Mouse (Mus musculus) thymus, adult 18-20 months (tissue): ENCODE data around the gene Slit2.
"Not testable (repeated sequence)": the region's sequence is repeated elsewhere in the genome, so short reads cannot be mapped to it uniquely, and the experiment has no call there.

Experiments
- DNase-seq, 2 experiments: peaks; one replicate each; pipeline ENCODE4 v3.0.0; 2022; ENCODE audit warnings: mixed read lengths in 2 of 2

The Slit2 gene

DNA sequence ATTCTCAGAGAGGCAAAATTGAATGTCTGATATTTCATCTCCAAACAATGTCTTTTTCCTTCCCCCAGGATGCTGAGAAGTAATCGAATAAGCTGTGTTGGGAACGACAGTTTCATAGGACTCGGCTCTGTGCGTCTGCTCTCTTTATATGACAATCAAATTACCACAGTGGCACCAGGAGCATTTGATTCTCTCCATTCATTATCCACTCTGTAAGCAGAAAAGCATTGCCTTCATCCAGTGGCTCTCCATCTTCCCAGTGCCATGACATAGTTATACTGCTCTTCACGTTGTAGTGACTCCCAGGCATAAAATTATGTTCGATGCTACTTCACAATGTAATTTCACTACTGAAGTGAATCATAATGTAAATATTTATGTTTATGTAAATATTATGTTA lies 252.3 kb downstream of the Slit2 start:
- DNase-seq = no peak

DNA sequence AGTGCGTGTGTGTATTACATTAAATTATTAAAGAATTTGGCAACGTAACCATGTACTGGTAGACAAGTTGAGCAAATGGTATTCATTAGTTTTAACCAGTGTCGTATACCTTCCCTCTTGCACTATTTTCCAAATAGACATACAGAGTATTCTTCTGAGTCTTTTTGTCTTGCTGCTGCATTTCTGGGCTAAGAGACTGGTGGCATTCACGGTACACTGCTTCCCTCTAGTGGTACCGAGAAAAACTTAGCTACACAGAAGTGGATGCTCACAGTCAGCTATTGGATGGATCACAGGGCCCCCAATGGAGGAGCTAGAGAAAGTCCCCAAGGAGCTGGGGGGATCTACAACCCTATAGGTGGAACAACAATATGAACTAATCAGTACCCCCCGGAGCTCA lies 257.8 kb downstream of the Slit2 start:
- not testable (repeated sequence) for DNase-seq

DNA sequence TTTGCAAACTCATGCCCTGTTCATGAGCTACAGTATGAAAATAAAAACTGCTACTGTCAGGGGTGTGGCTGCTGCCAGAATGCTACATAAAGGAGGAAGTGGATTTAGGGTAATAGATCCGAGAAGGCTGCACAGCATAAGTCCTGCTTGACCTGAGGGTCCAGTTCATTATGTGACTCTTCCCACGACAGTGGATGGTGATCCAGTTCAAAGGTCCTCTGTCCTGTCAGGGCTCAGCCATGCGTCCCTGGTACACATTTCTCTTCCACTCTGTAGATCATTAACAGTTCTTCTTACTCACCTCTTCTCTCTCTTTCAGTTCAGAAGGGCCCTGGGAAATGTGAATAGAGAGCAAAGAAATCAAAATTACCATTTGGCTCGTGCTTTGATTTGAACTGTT lies 265.4 kb downstream of the Slit2 start:
- DNase-seq = no peak

GRCm38 (mm10) chr5:48277561-48277960 lies 294.6 kb downstream of the Slit2 start:
- DNase-seq = no peak

DNA sequence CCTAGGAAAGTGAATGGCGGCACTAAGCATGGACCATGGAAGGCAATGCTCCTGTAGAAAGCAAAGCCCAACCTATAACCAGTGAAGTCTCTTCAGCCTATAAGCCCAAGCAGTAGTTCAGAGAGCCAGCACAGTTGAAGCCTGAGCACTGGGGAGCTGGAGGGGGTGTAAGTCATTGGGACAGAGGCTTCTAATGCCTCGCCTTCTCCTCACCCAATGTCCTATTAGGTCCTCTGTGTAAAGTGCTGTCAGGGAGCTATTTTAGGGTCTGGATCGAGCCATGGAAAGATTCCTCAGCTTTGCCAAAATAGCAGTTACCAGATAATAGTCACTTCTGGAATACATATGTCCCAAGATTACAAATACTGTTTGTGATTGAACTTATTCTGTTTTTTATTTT lies 318.2 kb downstream of the Slit2 start:
- no peak for DNase-seq

DNA sequence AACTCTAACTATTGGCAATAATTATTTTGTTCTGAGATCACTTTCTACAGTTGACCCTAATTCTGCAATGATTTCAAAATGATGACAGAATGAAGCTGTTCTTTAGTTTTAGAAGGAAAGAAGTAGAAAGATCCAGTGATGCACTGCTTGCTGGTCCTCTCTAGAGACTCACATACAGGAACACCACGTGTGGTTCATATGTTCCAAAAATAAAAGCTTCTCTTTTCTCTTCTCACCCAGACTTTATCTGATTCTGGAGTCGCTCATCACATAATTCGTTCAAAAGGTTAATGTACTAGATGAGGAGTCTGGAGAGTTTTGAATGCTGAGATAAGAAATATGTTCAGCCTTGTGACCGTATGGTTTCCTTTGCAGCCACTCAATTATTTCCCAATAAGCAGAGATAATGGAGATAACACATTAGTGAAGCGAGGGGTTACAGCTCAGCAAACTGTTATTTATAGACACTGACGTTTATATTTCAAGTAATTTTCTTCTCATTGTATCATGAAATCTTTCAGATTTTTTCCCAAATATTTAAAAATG lies 332.2 kb downstream of the Slit2 start:
- DNase-seq = no peak

DNA sequence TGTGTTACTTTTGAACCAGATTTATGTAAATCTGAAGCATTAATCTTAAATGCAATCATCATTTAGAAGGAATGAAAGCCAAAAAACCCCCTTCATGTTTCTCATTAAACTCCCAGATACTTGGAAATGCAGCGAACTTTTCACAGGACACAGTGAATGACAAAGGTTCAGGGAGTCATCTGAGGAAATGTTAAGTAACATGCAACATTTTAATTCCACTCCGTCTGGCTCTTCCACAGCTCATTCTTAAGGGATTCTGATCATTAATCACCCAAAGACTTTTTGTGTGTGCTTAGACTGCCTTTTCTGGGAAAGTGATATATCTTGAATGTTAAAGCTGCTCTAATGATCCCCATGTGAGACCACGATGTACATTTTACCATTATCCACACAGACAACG lies 337.7 kb downstream of the Slit2 start:
- DNase-seq = no peak

DNA sequence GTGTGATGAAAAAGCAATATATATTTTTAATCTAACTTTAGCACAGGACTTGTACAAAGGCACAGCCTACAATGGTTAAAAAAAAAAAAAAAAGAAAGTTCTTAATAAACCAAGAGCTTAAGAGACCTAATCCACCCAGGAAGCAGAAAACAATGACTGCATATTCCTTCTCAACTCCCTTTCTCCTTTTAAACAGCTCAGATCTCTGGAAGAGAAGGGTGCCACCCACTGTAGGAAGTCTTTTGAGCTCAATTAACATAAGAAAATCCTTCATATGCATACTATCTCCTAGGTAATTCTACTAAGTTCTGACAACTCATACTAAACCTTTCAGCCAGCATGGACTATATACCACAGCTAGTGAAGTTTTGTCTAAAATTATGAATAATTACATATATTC lies 343.3 kb downstream of the Slit2 start:
- no peak for DNase-seq

GRCm38 (mm10) chr5:48327652-48328051 lies 344.7 kb downstream of the Slit2 start, which contains the start of gene 5730480H06Rik:
TSS of gene 5730480H06Rik (plus strand) at chr5:48327952.
- no peak for DNase-seq

GRCm38 (mm10) chr5:48329751-48330150 lies 346.8 kb downstream of the Slit2 start:
- no peak for DNase-seq

DNA sequence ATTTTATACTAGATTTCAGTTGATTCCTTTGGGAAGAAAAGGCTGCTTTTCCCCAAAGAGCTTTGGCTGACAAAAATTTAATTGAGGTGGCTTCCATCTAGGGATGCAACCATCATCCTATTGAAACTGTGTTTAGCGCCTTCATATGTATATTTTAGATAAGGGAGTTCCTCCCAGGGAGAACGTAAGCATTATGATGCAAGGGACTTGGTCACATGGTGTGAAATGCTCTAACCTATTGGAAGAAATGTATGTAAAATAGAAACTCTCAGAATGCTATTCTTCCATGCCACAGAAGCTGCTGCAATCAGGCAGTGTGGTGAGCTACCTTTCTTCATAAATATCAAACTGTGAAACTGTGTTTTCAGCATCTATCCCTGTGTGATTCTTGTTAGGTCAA lies 347.9 kb downstream of the Slit2 start:
- no peak for DNase-seq

- no peak for DNase-seq
Observed at GRCm38 (mm10) chr5:48331441-48331840, 348.5 kb downstream of the Slit2 start.

DNA sequence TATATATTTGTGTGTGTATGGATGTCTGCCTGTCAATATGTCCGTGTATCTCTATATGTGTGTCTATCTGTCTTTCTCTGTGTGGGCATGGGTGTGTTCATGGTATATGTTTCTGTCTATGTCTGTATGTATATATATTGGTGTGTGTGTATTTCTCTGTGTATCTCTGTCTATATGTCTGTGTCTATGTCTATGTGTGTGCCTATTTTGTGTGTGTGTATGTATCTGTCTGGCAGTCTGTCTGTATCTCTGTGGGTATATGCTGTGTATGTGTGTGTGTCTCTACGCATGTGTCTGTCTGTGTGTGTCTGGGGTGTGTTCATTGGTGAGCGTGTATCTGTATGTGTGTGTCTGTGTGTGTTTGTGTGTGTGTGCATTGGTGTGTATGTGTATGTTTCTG lies 350.5 kb downstream of the Slit2 start:
- DNase-seq = no peak

DNA sequence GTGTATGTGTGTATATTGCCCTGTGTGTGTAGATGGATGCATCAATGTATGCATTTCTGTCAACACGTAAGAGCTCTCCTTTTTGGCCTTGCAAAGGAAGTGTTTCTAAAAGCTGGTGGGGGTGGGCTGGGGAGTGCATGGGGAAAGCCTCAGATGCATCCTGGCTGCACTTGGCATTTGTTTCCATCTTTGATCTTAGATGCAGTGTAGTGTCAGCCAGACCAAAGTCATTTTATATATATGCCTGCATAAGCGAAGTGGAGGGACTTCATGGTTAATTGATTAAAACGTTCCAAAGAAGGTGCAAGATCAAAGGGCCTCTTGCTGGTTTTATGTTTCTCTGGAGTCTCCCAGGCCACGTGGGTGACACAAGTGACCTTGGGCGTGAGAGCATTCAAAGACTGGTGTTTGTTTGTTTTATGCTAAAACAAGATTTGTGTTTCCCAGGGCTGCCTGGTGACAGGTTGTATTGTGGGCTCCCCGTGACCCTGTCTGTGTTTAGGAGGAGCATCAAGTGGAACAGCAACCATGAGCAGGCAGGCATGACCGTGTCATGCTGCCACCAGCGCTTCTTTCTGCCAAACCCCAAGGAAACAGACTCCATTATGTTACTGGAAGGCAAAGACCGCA lies 351.1 kb downstream of the Slit2 start:
- DNase-seq = no peak

GRCm38 (mm10) chr5:48340808-48341433 lies 358.0 kb downstream of the Slit2 start:
- DNase-seq = no peak

DNA sequence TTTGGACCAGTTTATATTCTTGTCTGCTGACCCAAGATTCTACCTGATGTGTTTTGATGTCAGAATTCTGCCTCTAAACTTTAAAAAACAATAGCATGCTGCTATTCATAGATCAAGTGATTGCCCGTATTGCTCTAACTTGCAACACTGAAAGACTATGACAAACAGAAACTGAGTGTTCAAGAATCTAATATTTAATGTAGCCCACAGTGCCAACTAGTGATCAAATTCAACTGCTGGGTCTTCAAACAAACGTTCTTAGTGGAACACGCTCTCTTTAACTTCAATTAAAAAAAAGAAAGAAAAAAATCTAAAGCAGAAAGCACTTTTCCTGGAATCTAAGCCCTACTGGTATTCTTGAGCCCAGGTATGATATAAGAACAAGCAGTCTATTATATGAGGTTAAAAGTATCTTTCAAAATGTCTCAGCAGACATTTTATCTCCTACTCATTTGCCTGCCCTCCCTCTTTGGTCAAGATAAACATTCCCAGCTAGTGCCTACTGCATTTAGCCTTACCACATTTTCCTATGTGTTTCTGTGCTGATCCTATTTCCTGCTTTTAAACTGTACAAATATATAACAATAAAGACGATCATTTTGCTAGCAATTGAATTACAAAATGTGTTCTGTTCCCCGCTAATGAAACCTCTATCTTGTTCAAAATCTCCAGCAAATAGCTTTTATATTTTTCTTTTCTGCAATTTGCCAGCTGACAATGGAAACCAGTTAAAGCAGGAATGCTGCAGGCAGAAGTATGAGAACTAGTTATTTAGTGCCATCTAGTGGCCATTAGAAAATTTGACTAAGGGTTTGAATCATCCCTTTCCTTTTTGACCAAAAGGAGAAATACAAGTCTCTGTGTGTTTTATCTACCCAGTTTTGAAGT lies 362.4 kb downstream of the Slit2 start:
- DNase-seq = no peak

- no peak for DNase-seq
Observed at GRCm38 (mm10) chr5:48345983-48346648, 363.2 kb downstream of the Slit2 start.

GRCm38 (mm10) chr5:48349309-48349708 lies 366.4 kb downstream of the Slit2 start:
- no peak for DNase-seq
